Mouse (Mus musculus) cortical plate, adult 2 months (tissue): ENCODE data around the gene Zfp981.

ENCODE experiments used
- CTCF ChIP-seq: fragments of 200-500 bp; IDR thresholded peaks from 2 replicates; pipeline ENCODE4 v1.5.1; 2011; ENCODE audit warnings: mild to moderate bottlenecking, control low read depth, low read length; ENCODE audit not compliant: insufficient read depth; ENCODE audit errors: extremely low read depth
- POLR2A ChIP-seq: fragments of 200-500 bp; IDR thresholded peaks from 2 replicates; pipeline ENCODE4 v1.6.1; 2011; ENCODE audit warnings: mild to moderate bottlenecking, low read length, control low read depth; ENCODE audit not compliant: insufficient read depth; ENCODE audit errors: extremely low read depth

DNA sequence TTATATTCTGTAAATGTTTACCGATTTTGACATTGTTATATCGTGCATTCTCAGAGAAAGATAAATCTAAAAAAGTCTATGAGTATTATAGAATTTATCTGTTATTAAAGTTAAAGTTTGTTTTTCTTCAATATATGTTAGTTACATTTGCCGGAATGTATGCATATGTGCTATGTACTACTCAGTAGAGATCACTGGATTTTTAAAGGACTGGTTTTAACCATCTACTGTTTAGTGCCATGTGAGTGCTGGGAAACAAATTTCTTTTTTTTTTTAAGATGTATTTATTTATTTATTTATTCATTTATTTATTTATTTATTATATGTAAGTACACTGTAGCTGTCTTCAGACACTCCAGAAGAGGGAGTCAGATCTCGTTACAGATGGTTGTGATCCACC lies 32.7 kb downstream of the Zfp981 start:
- TF ChIP-seq POLR2A (no peak), CTCF (no peak)
